Comparison of ENCODE assay signal across 12 mouse cellular contexts in genomic region chr4:130794771-130795170, GRCm38 (mm10). TPM values are rescaled to one million over a fixed set of nuclear protein-coding genes. Genes with fewer than 3 reads are reported as not detected.
DNase-seq lines count a peak whose midpoint lies in the region; ATAC-seq and TF ChIP-seq lines count a peak whose summit lies in the region.
"Had no signal": no experiment of that assay in that cellular context is flagged by ENCODE, and none has a peak within 500 bp of the region (broad histone marks: within the 10 kb centered on the region; RNA-seq: fewer than 3 reads in every experiment).

No protein-coding gene starts in this region.

- H3K9me3 ChIP-seq in lung, postnatal 0 days (ENCODE audit: low read length) = no peaks in the 10 kb centered on the region
- H3K9me3 ChIP-seq in limb, embryonic 10.5 days (replicated peaks) = no peaks in the 10 kb centered on the region
- no peaks in the 10 kb centered on the region for H3K9me3 ChIP-seq in stomach, embryonic 14.5 days (ENCODE audit: control insufficient read depth, low read depth, low read length)
- H3K9me3 ChIP-seq: lung, embryonic 15.5 days had no signal

- H3K36me3 ChIP-seq in lung, postnatal 0 days (ENCODE audit: insufficient read depth, low read length) = no peaks in the 10 kb centered on the region
- H3K36me3 ChIP-seq in limb, embryonic 10.5 days = peaks cover 4% of the 10 kb centered on the region; the same call in 1 of the 2 replicates
- H3K36me3 ChIP-seq in stomach, embryonic 14.5 days (ENCODE audit: control insufficient read depth, insufficient read depth, low read length) = no peaks in the 10 kb centered on the region
- H3K36me3 ChIP-seq: lung, embryonic 15.5 days had no signal

- no peak overlapping the region for H3K4me3 ChIP-seq in lung, postnatal 0 days (ENCODE audit: low read depth, low read length)
- H3K4me3 ChIP-seq in limb, embryonic 10.5 days = no peak overlapping the region
- H3K4me3 ChIP-seq in stomach, embryonic 14.5 days (ENCODE audit: low read depth, low read length) = no peak overlapping the region
- H3K4me3 ChIP-seq: lung, embryonic 15.5 days had no signal

- TF ChIP-seq EP300 in lung, postnatal 0 days (IDR thresholded peaks at IDR 0.05) = no peak

- 0 out of 2 replicates have a peak overlapping the region, but pooled peaks have one; percentile 3 for H3K4me2 ChIP-seq in lung, postnatal 0 days (replicated peaks; ENCODE audit: low read depth, low read length)
- 0 out of 2 replicates have a peak overlapping the region, but pooled peaks have one; percentile 14 for H3K4me2 ChIP-seq in stomach, embryonic 14.5 days (replicated peaks; ENCODE audit: low read depth, low read length)
- H3K4me2 ChIP-seq: lung, embryonic 15.5 days had no signal

- peak; percentile 75 for DNase-seq in adrenal gland, adult 2 months
- no peak for DNase-seq in adrenal gland, postnatal 36 days
- DNase-seq in lung, postnatal 0 days (ENCODE audit: low spot score) = no peak
- DNase-seq in lung, postnatal 36 days = no peak
- no peak for DNase-seq in limb, embryonic 10.5 days (ENCODE audit: low spot score)
- DNase-seq in urinary bladder, postnatal 25 days (ENCODE audit: low spot score) = no peak
- no peak for DNase-seq in left cerebral cortex, adult 11 months (ENCODE audit: low spot score)
- DNase-seq: embryo, embryonic 11 days; gastrocnemius, postnatal 36 days; spleen, adult 18-20 months had no signal

- 0 out of 2 replicates have a peak, but pooled peaks cover 5% of the 10 kb centered on the region for H3K27me3 ChIP-seq in lung, postnatal 0 days (replicated peaks; ENCODE audit: insufficient read depth, low read length)
- H3K27me3 ChIP-seq in limb, embryonic 10.5 days (ENCODE audit: low read depth, poor library complexity, severe bottlenecking) = peaks cover 14% of the 10 kb centered on the region
- H3K27me3 ChIP-seq in stomach, embryonic 14.5 days (ENCODE audit: control insufficient read depth, insufficient read depth, low read length) = no peaks in the 10 kb centered on the region
- H3K27me3 ChIP-seq: lung, embryonic 15.5 days had no signal

- H3K4me1 ChIP-seq in lung, postnatal 0 days (ENCODE audit: insufficient read depth, low read depth, low read length) = peaks cover 15% of the 10 kb centered on the region; the same call in 1 of the 2 replicates
- H3K4me1 ChIP-seq in limb, embryonic 10.5 days = peaks cover 75% of the 10 kb centered on the region
- peaks cover 39% of the 10 kb centered on the region for H3K4me1 ChIP-seq in stomach, embryonic 14.5 days (ENCODE audit: control insufficient read depth, insufficient read depth, low read length)

- TF ChIP-seq CTCF in lung, postnatal 0 days (IDR thresholded peaks at IDR 0.05) = no peak

- whole genome bisulfite sequencing in lung, postnatal 0 days = 35% methylated on average over 4 of the region's 4 CpGs
- 50% methylated on average over 4 of the region's 4 CpGs for WGBS in limb, embryonic 10.5 days
- 49% methylated on average over 4 of the region's 4 CpGs for WGBS in stomach, embryonic 14.5 days

- no peak overlapping the region for H3K9ac ChIP-seq in lung, postnatal 0 days (replicated peaks; ENCODE audit: low read depth)
- no peak overlapping the region for H3K9ac ChIP-seq in stomach, embryonic 14.5 days (replicated peaks; ENCODE audit: low read depth, low read length)
- H3K9ac ChIP-seq: lung, embryonic 15.5 days had no signal

- no peak overlapping the region for H3K27ac ChIP-seq in lung, postnatal 0 days (ENCODE audit: low read length)
- H3K27ac ChIP-seq in limb, embryonic 10.5 days = 0 out of 2 replicates have a peak overlapping the region, but pooled peaks have one; percentile 19
- no peak overlapping the region for H3K27ac ChIP-seq in stomach, embryonic 14.5 days (ENCODE audit: low read length)
- H3K27ac ChIP-seq: lung, embryonic 15.5 days had no signal

- ATAC-seq in lung, postnatal 0 days = no peak
- no peak for ATAC-seq in stomach, embryonic 14.5 days (ENCODE audit: insufficient number of reproducible peaks, insufficient read depth, low FRiP score, low read depth)

RNA-seq across cellular contexts. Expression of gene Sdc3, which starts 2.4 kb away (rescaled TPM):
- 100 to 1,000 TPM; 324 to 579 TPM for total RNA-seq in adrenal gland, adult 2 months (2021)
- 702 and 1,082 TPM in 2 replicates for polyA plus RNA-seq in adrenal gland, adult 2 months (2012; rRNA removed)
- 100 to 1,000 TPM; 294 to 435 TPM for total RNA-seq in adrenal gland, postnatal 36 days (2021)
- 10.4 and 10.5 TPM in 2 replicates for polyA plus RNA-seq in lung, postnatal 0 days (2015; fragmentation: Nextera tagmentation; extraction: Ambion mirVana)
- polyA plus RNA-seq in limb, embryonic 10.5 days (2016; fragmentation: Nextera tagmentation; extraction: Ambion mirVana) = 26.7 and 38.1 TPM in 2 replicates
- polyA plus RNA-seq in stomach, embryonic 14.5 days (2014; fragmentation: Nextera tagmentation; extraction: Ambion mirVana) = 20.9 and 21.0 TPM in 2 replicates

Comparison
In these comparisons a context has a peak if more than half of its experiments do, and no peak if none do; other contexts are left out.
1. RNA of gene Sdc3, which starts 2.4 kb away (polyA plus RNA-seq): 702 to 1,082 TPM in adrenal gland, adult 2 months; 26.7 to 38.1 TPM in limb, embryonic 10.5 days, 20.9 to 21.0 TPM in stomach, embryonic 14.5 days and 10.4 to 10.5 TPM in lung, postnatal 0 days; every median in the first group is over 10 times any median in the second.